Mouse (Mus musculus) gastrocnemius, adult 2 months (tissue): ENCODE results near the gene Spg11. TPM values are rescaled to one million over a fixed set of nuclear protein-coding genes. Genes with fewer than 3 reads are reported as not detected.
A peak's percentile ranks its signal among the peaks of the same experiment; 100 is the strongest.

Experiments
- DNase-seq: peaks from one replicate; pipeline ENCODE4 v3.0.0; 2022
- H3K27ac ChIP-seq: fragments of 200-600 bp; 2 replicates; pipeline ENCODE4 v1.8.1; 2022; ENCODE audit warnings: mild to moderate bottlenecking
- H3K4me3 ChIP-seq: fragments of 200-600 bp; 2 replicates; pipeline ENCODE4 v1.8.1; 2022; ENCODE audit warnings: mild to moderate bottlenecking, moderate library complexity
- CTCF ChIP-seq: fragments of 200-600 bp; IDR thresholded peaks from 2 replicates; pipeline ENCODE4 v1.8.1; 2022; ENCODE audit warnings: antibody characterized with exemption, mild to moderate bottlenecking, moderate library complexity
- intact Hi-C: fragments of 180-260 bp; cut with DNase I; formaldehyde crosslinking; loops from one replicate; pipeline ENCODE4 v1.15.1; 2025
- total RNA-seq, 2 experiments: library from RNA; stranded (reverse); gene quantifications; 2 replicates each; pipeline ENCODE4 v1.2.3; 2021

Gene Spg11
- total RNA-seq, 2 experiments from 2014 or later = 5.7 to 6.3 TPM

DNA sequence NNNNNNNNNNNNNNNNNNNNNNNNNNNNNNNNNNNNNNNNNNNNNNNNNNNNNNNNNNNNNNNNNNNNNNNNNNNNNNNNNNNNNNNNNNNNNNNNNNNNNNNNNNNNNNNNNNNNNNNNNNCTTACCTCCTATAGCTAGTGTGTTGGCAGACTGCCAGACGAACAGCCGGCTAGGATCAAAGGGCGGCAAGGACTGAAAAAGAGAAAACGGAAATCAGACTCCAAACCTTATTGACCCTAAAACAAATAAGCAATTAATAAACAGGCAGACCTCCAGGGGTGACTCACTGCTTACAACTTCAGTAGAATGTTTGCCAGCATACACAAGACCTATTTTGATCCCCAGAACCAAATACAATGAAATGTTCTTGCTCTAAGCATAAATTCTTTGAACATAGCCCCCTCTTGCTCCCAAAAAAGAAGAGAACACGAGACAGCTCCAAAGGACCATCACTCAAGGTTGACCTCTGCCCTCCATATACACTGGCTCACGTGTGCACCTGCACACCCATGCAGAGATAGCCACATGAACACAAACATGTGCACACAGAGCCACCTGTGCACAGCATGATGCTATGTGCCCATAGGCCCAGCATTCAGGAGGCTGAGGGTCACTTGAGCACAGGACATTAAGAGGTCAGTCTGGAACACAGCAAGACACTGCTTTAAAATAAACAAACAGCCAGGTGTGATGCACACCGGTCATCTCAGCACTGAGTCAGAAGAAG is 36.3 kb downstream of the Spg11 start:
- Histone ChIP-seq H3K27ac (no peak overlapping the region), H3K4me3 (no peak overlapping the region)
- TF ChIP-seq CTCF = no peak
- DNase-seq = no peak
- intact Hi-C loops = no loop called here

DNA sequence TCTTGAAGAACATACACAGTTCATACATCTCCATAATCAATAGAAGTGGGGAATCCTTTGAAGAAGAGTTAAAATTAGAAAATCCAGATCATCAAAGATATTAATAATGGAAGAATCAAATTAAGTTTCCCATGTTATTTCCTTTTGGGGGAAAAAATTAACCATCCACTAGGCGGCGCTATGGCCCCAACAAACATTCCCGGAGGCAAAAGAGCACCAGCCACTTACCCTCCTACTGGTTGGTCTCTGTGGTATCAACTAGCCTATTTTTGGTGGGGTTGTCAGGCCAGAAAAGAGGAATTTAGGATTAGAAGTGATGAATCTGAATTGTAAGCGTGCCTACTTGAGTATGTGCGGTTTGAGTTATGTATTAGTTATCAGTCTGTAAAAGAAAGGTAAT is 48.3 kb downstream of the Spg11 start:
- H3K27ac ChIP-seq = no peak overlapping the region
- H3K4me3 ChIP-seq = no peak overlapping the region
- peak; percentile 59 for DNase-seq
- intact Hi-C loops = loop anchor here (2.0 to 5.0 kb wide), 2 partner anchors 91 to 172 kb away; partner anchors contain the start of gene Trim69
- peak; percentile 85; the same call in 1 of the 2 replicates for TF ChIP-seq CTCF

DNA sequence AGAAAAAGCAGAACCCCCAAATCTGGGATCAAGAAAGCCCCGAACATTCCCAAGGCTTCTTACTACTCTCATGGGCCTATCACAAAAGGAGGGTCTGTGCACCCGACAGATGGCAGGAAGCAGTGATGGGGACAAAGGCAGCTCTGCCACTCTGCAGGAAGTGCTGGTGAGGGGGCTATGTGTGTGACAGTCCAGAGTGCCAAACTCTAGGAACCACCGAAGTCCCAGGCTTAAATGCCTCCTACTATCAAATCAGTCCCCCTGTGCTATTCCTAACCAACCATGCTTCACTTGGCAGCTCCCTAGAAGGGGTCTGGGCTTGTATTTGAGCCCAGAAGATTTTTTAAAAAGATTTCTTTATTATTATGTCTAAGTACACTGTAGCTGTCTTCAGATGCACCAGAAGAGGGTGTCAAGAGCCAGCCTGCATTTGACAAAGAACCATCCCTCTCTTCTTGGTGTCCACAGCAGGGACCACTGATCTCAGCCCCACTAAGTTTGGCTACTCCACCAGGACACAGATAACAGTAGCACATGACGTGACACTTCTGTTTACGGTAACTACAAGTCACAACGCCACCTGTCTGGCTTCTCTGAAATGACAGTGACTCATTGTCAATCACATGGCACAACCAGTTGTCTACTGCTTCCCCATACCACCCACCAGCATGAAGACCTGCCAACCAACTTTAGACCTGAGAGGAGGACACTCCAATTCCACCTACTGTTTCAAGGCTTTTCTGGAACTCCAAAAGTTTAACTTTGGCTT is 48.9 kb downstream of the Spg11 start:
- Histone ChIP-seq H3K4me3 (no peak overlapping the region), H3K27ac (no peak overlapping the region)
- no peak for DNase-seq
- intact Hi-C loops = no loop called here
- TF ChIP-seq CTCF = no peak

DNA sequence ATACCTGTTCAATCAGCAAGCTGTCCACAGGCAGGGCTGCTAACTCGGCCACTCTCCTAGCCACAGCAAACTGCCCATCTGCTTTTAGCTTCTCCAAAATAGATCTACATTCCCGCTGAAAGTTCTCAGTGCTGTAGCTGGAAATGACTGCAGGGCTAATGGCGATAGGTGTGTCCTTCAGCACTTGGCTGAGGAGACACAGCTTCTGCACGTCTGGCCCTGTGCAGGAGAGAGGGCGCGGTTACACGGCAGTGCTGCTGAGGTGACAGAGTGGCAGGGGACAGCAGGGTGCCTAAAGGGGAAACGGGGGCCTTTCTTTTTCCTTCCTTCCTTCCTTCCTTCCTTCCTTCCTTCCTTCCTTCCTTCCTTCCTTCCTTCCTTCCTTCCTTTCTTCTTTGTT is 51.9 kb downstream of the Spg11 start:
- intact Hi-C loops = no loop called here
- Histone ChIP-seq H3K27ac (no peak overlapping the region), H3K4me3 (no peak overlapping the region)
- no peak for TF ChIP-seq CTCF
- no peak for DNase-seq

DNA sequence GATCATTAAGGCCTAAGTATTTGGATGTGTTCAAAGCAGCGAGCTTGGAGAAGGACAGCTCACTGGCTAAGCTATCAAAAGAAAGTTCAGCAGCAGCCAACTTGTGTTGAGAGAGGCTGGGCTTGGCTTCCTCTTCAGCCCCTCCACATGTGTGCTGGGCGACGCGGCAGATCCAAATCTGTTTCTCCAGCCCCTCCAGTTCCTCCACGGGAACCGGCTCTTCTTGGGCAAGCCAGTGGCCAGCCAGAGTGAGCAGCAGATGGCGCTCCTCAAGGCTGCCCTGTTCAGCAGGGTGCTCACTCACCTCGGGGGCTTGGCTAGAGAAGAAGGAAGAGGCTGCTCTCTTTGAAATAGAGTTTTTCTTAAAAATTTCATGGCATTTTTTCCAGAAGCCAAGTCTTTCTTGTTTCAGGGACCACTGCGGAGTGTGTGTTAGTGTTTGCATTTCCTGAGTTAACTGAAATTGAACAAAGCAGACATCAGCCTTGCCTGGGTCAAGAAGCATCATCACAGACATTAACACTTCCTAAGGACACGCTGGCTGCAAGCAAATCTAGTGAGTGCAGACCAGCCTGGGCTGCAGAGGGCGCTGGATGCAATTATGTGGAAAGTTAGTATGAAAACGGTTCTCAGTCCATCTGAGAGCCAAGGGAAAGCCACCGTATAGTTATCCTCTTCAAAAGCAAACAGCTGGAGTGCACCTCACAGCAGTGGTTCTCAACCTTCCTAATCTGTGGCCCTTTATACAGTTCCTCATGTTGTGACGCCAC is 52.8 kb downstream of the Spg11 start:
- peak; percentile 51 for DNase-seq
- Histone ChIP-seq H3K27ac (no peak overlapping the region), H3K4me3 (no peak overlapping the region)
- intact Hi-C loops = no loop called here
- TF ChIP-seq CTCF = peak; percentile 45

DNA sequence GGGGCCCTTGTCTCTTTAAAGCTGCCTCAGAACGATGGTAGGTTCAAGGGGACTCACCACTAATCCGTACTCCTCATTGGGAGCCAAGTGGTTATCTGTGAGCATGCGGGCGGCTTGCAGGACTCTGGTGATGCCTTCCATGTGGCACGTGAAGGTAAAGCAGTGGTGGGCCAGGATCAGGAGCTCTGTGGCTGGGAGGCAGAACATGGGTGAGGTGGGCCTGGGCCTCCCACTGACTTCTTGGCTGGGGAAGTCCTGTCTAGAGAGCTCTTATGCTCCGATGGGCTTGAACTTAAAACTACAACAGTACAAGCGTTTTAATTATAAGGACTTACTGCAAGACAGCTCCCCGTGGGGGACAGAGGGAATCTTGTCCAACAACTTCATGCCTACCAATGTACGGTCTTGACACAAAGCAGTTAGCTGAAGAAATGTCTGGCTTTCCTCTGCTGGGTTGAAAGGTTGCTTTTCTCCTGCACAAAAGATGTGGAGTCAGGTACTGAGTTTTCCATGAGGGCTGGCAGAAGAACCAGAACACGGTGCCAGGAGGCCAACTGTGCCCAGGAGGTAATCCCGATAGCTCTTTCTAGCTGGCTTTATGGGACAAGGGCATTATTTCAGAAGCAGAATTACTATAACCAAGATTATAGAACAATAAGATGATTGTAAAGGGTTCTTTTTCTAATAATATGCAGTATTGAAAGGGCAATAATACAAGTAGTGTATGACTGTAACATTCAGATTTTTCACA is 58.6 kb downstream of the Spg11 start:
- H3K4me3 ChIP-seq = no peak overlapping the region
- DNase-seq = peak; percentile 61
- no peak for TF ChIP-seq CTCF
- no peak overlapping the region for H3K27ac ChIP-seq
- intact Hi-C loops = no loop called here

DNA sequence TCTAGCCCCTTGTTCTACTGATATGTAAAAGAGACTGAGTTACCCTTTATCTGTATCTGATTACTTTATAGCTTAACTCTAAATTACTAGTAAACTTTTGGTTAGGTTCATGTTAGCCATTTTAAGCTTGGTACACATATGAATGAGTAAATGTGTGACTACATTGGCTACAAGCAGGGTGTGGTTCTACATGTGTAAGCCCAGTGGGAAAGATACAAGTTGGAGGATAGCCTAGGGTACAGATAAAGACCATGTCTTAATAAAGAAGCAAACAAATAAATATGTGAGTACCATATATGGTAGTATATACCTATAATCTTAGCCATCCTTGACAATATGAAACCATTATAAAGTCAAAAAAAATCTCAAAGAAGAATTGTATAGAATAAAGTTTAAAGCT is 74.3 kb downstream of the Spg11 start:
- no peak overlapping the region for H3K27ac ChIP-seq
- H3K4me3 ChIP-seq = no peak overlapping the region
- intact Hi-C loops = no loop called here
- TF ChIP-seq CTCF = no peak
- no peak for DNase-seq

DNA sequence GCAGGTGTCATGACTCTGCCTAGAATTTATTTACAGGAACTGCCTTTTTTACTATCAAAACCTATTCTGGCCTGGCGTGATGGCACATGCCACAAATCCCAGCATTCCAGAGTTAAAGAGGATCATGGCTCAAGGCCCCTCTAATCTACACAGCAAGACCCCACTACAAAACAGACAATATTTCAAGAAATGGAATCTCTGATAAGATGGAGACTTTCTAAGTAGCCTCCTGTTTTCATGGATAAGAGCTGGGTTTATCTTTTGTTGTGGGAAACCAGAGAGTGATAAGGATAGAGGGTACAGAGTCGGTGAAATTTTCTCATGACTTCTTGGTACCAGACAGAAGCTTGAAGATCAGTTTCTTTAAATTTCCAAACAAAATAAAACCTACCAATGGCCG is 82.1 kb downstream of the Spg11 start:
- Histone ChIP-seq H3K4me3 (peak overlapping the region; percentile 19; the same call in 1 of the 2 replicates), H3K27ac (peak overlapping the region; percentile 85)
- no peak for DNase-seq
- intact Hi-C loops = no loop called here
- TF ChIP-seq CTCF = no peak

DNA sequence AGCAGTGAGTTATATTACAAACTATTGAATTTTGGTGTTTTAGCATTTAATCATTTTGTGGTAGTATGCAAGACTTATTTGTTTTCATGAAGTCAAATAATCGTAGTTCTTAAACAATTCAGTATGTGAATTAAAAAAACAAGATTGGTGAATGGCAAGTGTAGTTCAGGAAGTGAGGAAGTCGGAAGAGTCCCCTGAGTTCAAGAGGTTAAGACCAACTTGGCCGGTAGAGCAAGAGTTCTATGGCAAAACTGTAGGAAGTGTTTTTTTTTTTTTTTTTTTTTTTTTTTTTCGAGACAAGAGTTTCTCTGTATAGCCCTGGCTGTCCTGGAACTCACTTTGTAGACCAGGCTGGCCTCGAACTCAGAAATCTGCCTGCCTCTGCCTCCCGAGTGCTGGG is 86.2 kb downstream of the Spg11 start:
- H3K27ac ChIP-seq = peak overlapping the region; percentile 85; the same call in 1 of the 2 replicates
- intact Hi-C loops = no loop called here
- H3K4me3 ChIP-seq = no peak overlapping the region
- no peak for TF ChIP-seq CTCF
- no peak for DNase-seq

DNA sequence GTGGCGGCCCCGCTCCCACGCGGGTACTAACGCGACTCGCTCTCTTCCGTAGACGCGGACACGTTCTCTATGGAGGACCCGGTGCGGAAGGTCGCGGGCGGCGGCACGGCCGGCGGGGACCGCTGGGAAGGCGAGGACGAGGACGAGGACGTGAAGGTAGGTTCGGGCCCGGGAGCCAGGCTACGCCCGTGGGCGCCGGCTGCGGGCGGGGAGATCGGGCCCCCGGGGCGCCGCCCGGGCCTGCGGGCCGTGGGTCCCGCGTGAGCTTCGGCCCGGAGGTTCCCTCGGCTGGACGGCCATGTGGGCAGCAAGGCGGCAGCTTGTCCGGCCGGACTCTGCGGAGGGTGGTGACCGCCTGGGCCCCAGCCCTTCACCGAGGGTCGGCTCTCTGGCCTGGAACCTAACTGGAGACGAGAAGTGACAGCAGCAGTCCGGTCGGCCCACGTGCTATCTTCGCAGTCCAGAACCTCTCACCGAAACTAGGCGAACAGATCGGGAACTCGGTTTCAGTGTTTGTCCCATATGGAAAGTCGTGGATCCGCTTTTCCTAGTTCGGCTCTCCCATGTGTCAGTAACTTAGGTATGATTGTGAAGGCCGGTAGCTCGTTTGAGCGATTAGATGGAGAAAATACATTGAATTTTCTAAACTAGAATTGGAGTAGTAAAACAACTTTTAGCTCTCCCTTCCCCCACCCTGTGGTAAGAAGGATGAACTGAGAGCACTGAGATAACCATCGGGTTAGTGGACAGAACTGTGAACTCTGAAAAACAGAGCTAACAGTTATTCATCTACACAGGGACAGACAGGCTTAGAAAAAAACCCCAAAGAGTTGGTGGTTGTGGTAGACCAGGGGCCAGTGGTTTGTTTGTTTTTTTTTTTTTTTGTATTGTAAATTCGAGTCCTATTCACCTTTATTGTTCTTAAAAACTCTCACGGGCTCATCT is 89.2 kb downstream of the Spg11 start:
- intact Hi-C loops = loop anchor here (5.0 kb wide), 1 partner anchor 72 kb away; the partner anchor contains the start of genes Ctdspl2 and Mageb3

More for the DNA sequence above, 89.2 kb downstream of the Spg11 start:
- Histone ChIP-seq H3K27ac (peak overlapping the region; percentile 99), H3K4me3 (peak overlapping the region; percentile 97)
- DNase-seq = peak; percentile 68
- peak; percentile 18; the same call in 1 of the 2 replicates for TF ChIP-seq CTCF
